Mouse (Mus musculus): Measurements from ENCODE around the gene Sidt2. TPM values are rescaled to one million over a fixed set of nuclear protein-coding genes. Genes with fewer than 3 reads are reported as not detected.

Gene Sidt2
- polyA plus RNA-seq (2012; rRNA removed; ENCODE audit: low replicate concordance), result 496 and 1,099 TPM in 2 replicates

GRCm38 (mm10) chr9:45955107-45955963 is at the start of gene Sidt2:
TSS of gene Sidt2 (minus strand) at chr9:45955258.

GRCm38 (mm10) chr9:45935628-45936210 is 19.3 kb downstream of the Sidt2 start, which contains the start of gene Tagln:
TSS of gene Tagln (minus strand) at chr9:45936058.

GRCm38 (mm10) chr9:45906355-45907077 is 48.5 kb downstream of the Sidt2 start, which contains the start of the genes Pcsk7 and Rnf214:
TSS of gene Pcsk7 (plus strand) at chr9:45906497.
TSS of gene Rnf214 (minus strand) at chr9:45906911.

Other genes with a start within 250 kb of the Sidt2 start
- 14.6 and 21.1 TPM in 2 replicates for gene Cep164, start 126.6 kb downstream of the Sidt2 start, polyA plus RNA-seq (2012; rRNA removed; ENCODE audit: low replicate concordance)
- gene Bace1, start 116.7 kb downstream of the Sidt2 start, polyA plus RNA-seq (2012; rRNA removed; ENCODE audit: low replicate concordance), result 30.5 and 56.5 TPM in 2 replicates
- gene Pcsk7, start 48.8 kb downstream of the Sidt2 start, polyA plus RNA-seq (2012; rRNA removed; ENCODE audit: low replicate concordance), result 32.5 and 46.6 TPM in 2 replicates
- gene Rnf214, start 48.3 kb downstream of the Sidt2 start, polyA plus RNA-seq (2012; rRNA removed; ENCODE audit: low replicate concordance), result 16.6 and 21.5 TPM in 2 replicates
- 196 and 1,166 TPM in 2 replicates for gene Tagln, start 19.2 kb downstream of the Sidt2 start, polyA plus RNA-seq (2012; rRNA removed; ENCODE audit: low replicate concordance)
- 25.0 and 28.5 TPM in 2 replicates for gene Pafah1b2, start 57.4 kb upstream of the Sidt2 start, polyA plus RNA-seq (2012; rRNA removed; ENCODE audit: low replicate concordance)
- gene Sik3, start 57.6 kb upstream of the Sidt2 start, polyA plus RNA-seq (2012; rRNA removed; ENCODE audit: low replicate concordance), result 17.9 and 25.2 TPM in 2 replicates

Data from subcutaneous adipose tissue, adult 2 months (tissue).